Mouse (Mus musculus): ENCODE results near the gene Prkrip1. TPM values are rescaled to one million over a fixed set of nuclear protein-coding genes. Genes with fewer than 3 reads are reported as not detected.
"Not testable (repeated sequence)": the region's sequence is repeated elsewhere in the genome, so short reads cannot be mapped to it uniquely, and the experiment has no call there.

Gene Prkrip1
- polyA plus RNA-seq, 1 experiment from 2014 or later, result 57.5 TPM

- Histone ChIP-seq H3K27me3 (no peaks in the 10 kb centered on the region), H3K4me1 (peaks cover 24% of the 10 kb centered on the region), H3K36me3 (peaks cover 12% of the 10 kb centered on the region), H3K4me3 (peak overlapping the region; percentile 62), H3K27ac (peak overlapping the region; percentile 75), H3K4me2 (peak overlapping the region; percentile 92), H3K9ac (peak overlapping the region; percentile 81), H3K9me3 (no peaks in the 10 kb centered on the region)
- ATAC-seq (ENCODE audit: insufficient number of reproducible peaks, insufficient read depth, low FRiP score, low TSS enrichment, low read depth), result no peak
- 30% methylated on average over 17 of the region's 17 CpGs for WGBS
Observed at GRCm38 (mm10) chr5:136171363-136172341, 27.1 kb downstream of the Prkrip1 start.

DNA sequence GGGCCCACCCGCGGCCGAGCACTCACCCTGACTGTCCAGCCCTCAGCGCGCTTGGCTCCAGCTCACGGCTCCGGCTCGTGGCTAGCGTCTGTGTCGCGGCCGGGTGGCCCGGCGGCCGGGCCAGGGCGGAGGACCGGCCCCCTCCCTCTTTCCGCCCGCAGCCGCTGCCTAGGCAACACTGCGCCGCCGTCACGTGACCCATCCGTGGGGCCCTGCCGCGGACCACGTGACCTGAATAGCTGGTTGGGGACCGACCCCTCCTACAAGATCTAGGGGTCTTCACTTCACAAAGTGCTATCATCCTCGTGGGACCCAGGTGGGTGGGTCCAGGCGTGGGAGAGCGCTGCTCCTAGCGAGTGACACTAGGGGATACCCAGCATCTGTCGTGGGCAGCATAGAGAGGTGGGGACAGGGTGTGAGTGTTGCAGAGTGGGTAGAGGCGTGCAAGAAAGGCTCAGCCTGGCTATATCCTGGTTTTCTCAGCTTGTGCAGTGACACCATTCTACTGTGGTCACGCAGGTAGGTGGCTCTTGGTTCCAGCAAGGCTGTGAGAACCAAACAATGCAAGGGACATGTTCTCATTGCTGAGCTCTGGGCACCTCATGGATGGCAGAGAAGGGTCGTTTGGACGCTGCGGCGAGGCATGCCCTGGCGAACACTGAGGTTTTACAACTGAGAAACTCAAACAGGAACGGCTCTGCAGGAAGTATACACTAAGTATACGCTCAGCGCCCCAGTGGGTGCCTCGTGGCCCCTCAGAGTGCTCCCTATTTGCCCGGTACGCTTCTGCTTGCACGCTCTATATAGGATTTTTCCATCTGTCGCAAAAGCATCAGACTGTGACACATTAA lies 28.0 kb downstream of the Prkrip1 start, which contains the start of gene Orai2:
Orai2 (minus strand) TSS at position 202 of the 851 bp plus-strand sequence.
- Histone ChIP-seq H3K9me3 (no peaks in the 10 kb centered on the region), H3K27ac (peak within 1 kb of the TSS; percentile 75), H3K4me2 (peak within 1 kb of the TSS; percentile 92), H3K4me3 (peak within 1 kb of the TSS; percentile 62), H3K36me3 (peaks cover 12% of the 10 kb centered on the region), H3K9ac (peak within 1 kb of the TSS; percentile 81), H3K4me1 (peaks cover 24% of the 10 kb centered on the region), H3K27me3 (no peaks in the 10 kb centered on the region)
- ATAC-seq (ENCODE audit: insufficient number of reproducible peaks, insufficient read depth, low FRiP score, low TSS enrichment, low read depth), result peak; percentile 81
- whole genome bisulfite sequencing, result 5% methylated on average over 48 of the region's 49 CpGs

DNA sequence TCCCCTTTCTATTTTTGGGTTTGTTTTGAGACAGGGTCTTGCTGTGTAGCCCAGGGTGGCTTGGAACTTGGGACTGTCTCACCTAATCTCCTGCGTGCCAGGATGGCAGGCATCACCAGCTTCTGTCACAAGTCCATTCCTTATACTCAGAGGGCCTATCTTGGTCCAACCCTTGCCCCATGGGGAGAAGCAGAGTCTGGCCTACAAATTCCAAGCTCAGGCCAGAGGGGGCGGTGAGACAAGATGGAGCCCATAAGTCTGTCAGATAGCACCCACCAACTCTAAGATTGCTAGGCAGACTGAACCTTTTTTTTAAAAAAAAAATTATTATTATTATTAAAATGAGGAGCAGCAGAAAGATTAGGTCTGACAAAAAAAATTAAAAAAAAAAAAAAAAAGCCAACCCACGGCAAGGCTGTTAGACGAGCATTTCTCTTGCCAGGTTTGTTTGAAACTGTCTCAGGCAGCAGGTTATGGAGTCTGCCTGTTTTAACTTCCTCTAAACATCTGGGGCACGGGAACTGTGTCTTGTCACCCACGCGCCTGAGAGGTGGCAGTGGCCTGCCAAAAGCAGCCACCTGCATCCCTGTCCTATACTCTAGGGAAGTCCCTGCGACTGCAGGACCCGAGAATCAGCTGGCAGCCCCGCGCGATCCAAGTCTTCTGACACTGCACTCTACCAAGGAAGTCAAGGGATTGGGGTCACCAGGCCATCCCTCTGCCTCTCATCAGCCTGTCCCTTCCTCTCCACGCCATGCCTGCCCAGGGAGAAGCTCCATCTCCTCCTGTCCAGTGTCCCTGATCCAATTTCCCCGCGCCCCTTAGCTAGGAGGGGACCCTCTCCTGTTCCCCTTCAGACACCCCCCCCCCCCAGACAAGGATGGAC lies 28.9 kb downstream of the Prkrip1 start:
- Histone ChIP-seq H3K4me3 (peak overlapping the region; percentile 62), H3K4me1 (peaks cover 24% of the 10 kb centered on the region), H3K4me2 (peak overlapping the region; percentile 92), H3K27ac (0 out of 2 replicates have a peak overlapping the region, but pooled peaks have one; percentile 75), H3K36me3 (peaks cover 12% of the 10 kb centered on the region), H3K9ac (peak overlapping the region; percentile 81), H3K9me3 (no peaks in the 10 kb centered on the region), H3K27me3 (no peaks in the 10 kb centered on the region)
- peak; percentile 7; the same call in 1 of the 2 replicates for ATAC-seq (ENCODE audit: insufficient number of reproducible peaks, insufficient read depth, low FRiP score, low TSS enrichment, low read depth)
- 11% methylated on average over 15 of the region's 15 CpGs for WGBS

DNA sequence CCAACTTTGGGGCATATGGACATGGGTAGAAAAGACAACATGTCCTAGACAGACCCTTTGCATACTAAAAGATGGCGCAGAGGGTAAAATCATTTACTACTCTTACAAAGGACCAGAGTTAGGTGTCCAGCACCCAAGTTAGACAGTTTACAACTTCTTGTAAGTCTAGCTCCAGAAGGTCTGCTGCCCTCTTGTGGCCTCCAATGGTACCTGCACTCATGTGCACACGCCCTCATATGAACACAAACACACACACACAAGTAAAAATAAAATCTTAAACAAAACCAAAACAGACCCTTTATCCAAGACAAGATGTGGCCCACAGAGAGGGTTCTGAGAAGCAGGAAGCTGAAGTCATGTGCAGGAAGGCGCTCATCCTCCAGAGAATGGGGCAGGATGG lies 30.7 kb downstream of the Prkrip1 start:
- Histone ChIP-seq H3K9me3 (no peaks in the 10 kb centered on the region), H3K27ac (no peak overlapping the region), H3K9ac (no peak overlapping the region), H3K4me3 (no peak overlapping the region), H3K4me2 (no peak overlapping the region), H3K4me1 (peaks cover 16% of the 10 kb centered on the region), H3K27me3 (no peaks in the 10 kb centered on the region), H3K36me3 (peaks cover 12% of the 10 kb centered on the region)
- WGBS, result 94% methylated on average over 3 of the region's 3 CpGs
- ATAC-seq (ENCODE audit: insufficient number of reproducible peaks, insufficient read depth, low FRiP score, low TSS enrichment, low read depth), result no peak

- WGBS, result 93% methylated on average over 4 of the region's 4 CpGs
- H3K4me2 ChIP-seq, result no peak overlapping the region
- ATAC-seq (ENCODE audit: insufficient number of reproducible peaks, insufficient read depth, low FRiP score, low TSS enrichment, low read depth), result no peak
Observed at GRCm38 (mm10) chr5:136167296-136167695, 31.5 kb downstream of the Prkrip1 start.

DNA sequence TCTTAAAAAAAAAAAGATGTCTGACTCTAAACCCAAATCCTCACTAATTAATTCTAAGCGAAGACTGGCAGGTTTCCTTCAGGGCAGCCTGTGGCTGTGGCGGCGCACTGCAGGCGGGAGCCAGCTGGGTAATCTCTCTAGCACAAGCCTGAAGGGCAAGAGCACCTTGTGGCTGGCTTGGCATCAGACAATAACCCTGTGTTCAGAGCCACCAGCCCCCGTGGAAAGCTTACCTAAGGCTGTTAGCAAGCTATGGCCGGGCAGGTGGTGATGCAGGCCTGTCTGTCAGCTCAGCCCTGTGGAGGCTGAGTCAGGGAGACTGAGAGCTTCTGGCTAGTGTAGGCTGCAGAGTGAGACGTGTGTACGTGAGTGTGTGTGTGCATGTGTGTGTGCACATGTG lies 33.5 kb downstream of the Prkrip1 start:
- WGBS, result 68% methylated on average over 8 of the region's 8 CpGs
- no peak for ATAC-seq (ENCODE audit: insufficient number of reproducible peaks, insufficient read depth, low FRiP score, low TSS enrichment, low read depth)
- H3K27ac ChIP-seq, result no peak overlapping the region
- no peaks in the 10 kb centered on the region for H3K9me3 ChIP-seq
- peaks cover 21% of the 10 kb centered on the region for H3K36me3 ChIP-seq
- H3K9ac ChIP-seq, result no peak overlapping the region
- no peaks in the 10 kb centered on the region for H3K27me3 ChIP-seq
- no peak overlapping the region for H3K4me2 ChIP-seq
- no peak overlapping the region for H3K4me3 ChIP-seq
- H3K4me1 ChIP-seq, result peaks cover 4% of the 10 kb centered on the region; the same call in 1 of the 2 replicates

More at GRCm38 (mm10) chr5:136167296-136167695, 31.5 kb downstream of the Prkrip1 start:
- H3K9me3 ChIP-seq, result no peaks in the 10 kb centered on the region
- no peak overlapping the region for H3K4me3 ChIP-seq
- peaks cover 16% of the 10 kb centered on the region for H3K4me1 ChIP-seq
- H3K27ac ChIP-seq, result no peak overlapping the region
- H3K9ac ChIP-seq, result no peak overlapping the region
- peaks cover 12% of the 10 kb centered on the region for H3K36me3 ChIP-seq
- H3K27me3 ChIP-seq, result no peaks in the 10 kb centered on the region

DNA sequence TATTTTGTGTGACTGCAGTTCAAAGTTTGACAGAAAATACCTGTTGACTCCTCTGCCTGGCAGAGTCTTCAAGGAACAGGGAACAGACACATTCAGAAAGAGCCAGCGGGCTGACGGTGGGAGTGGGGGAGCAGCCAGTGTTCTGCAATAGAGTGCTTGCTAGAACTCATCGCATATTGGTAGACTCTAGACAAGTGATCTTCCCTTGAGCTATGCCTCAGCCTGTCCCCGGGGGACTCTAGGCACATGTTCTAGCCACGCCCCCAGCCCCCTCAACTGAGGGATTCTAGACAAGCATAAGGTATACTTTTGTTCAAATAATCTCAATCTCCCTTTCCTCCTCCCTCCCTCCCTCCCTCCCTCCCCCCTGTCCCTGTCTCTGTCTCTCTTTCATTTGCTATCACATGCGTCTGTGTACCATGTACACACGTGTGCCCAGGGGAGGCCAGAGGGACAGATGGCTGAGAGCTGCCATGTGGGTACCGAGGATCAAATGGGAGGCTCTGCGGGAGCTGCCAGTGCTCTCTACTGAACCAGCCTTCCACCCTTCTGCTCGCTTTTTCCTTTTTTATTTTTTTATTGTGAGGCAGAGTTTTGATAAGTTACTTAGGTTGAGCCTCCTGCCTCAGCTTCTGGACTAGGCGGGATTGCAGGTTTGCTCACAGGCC lies 34.8 kb downstream of the Prkrip1 start:
- H3K36me3 ChIP-seq, result peaks cover 23% of the 10 kb centered on the region
- no peaks in the 10 kb centered on the region for H3K4me1 ChIP-seq
- H3K27me3 ChIP-seq, result no peaks in the 10 kb centered on the region
- no peak overlapping the region for H3K9ac ChIP-seq
- no peak overlapping the region for H3K4me3 ChIP-seq
- H3K27ac ChIP-seq, result no peak overlapping the region
- WGBS, result 82% methylated on average over 11 of the region's 11 CpGs
- H3K4me2 ChIP-seq, result no peak overlapping the region
- no peaks in the 10 kb centered on the region for H3K9me3 ChIP-seq
- no peak for ATAC-seq (ENCODE audit: insufficient number of reproducible peaks, insufficient read depth, low FRiP score, low TSS enrichment, low read depth)

DNA sequence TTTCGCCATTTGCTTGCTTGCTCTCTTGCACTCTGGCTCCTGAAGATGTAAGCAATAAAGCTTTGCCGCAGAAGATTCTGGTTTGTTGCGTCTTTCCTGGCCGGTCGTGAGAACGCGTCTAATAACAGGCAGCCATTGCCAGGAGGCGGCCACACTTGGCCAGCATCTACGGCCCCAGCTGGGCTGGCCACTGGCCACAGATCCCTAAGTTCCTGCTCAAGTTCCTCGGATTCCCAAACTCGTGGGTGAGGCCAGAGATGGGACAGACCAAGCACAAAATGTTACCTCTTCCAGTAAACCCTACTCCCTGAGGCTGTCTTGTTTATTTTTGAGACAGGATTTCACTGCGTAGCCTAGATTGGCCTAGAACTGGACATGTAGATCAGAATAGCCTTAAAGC lies 38.7 kb downstream of the Prkrip1 start:
- not testable (repeated sequence) for H3K9me3 ChIP-seq; ATAC-seq (ENCODE audit: insufficient number of reproducible peaks, insufficient read depth, low FRiP score, low TSS enrichment, low read depth); H3K4me3 ChIP-seq; H3K4me2 ChIP-seq; H3K4me1 ChIP-seq; H3K27me3 ChIP-seq; H3K27ac ChIP-seq; H3K9ac ChIP-seq
- H3K36me3 ChIP-seq, result peaks cover 11% of the 10 kb centered on the region; the same call in 1 of the 2 replicates
- 90% methylated on average over 11 of the region's 12 CpGs for WGBS

- ATAC-seq (ENCODE audit: insufficient number of reproducible peaks, insufficient read depth, low FRiP score, low TSS enrichment, low read depth), result no peak
- no peak overlapping the region for H3K27ac ChIP-seq
- H3K9me3 ChIP-seq, result no peaks in the 10 kb centered on the region
- no peak overlapping the region for H3K9ac ChIP-seq
- no peak overlapping the region for H3K4me2 ChIP-seq
- H3K27me3 ChIP-seq, result no peaks in the 10 kb centered on the region
- no peak overlapping the region for H3K4me3 ChIP-seq
- WGBS, result 79% methylated on average over 5 of the region's 5 CpGs
- H3K36me3 ChIP-seq, result peaks cover 4% of the 10 kb centered on the region; the same call in 1 of the 2 replicates
- H3K4me1 ChIP-seq, result no peaks in the 10 kb centered on the region
Observed at GRCm38 (mm10) chr5:136155399-136155798, 43.4 kb downstream of the Prkrip1 start.

GRCm38 (mm10) chr5:136152365-136152764 lies 46.4 kb downstream of the Prkrip1 start:
- Histone ChIP-seq H3K4me1 (no peaks in the 10 kb centered on the region), H3K9ac (no peak overlapping the region), H3K36me3 (no peaks in the 10 kb centered on the region), H3K27ac (no peak overlapping the region), H3K4me3 (no peak overlapping the region), H3K9me3 (no peaks in the 10 kb centered on the region), H3K27me3 (no peaks in the 10 kb centered on the region), H3K4me2 (no peak overlapping the region)
- ATAC-seq (ENCODE audit: insufficient number of reproducible peaks, insufficient read depth, low FRiP score, low TSS enrichment, low read depth), result no peak
- WGBS, result 81% methylated on average over 8 of the region's 8 CpGs
